Mouse (Mus musculus) embryonic fibroblast, embryonic 13.5 days (primary cell): ENCODE measurements around the gene Lpar2. TPM values are rescaled to one million over a fixed set of nuclear protein-coding genes. Genes with fewer than 3 reads are reported as not detected.

ENCODE experiments used
- H3K27ac ChIP-seq: 2 replicates; pipeline ENCODE4 v1.5.1; 2012; ENCODE audit warnings: low read length, control low read depth, inconsistent platforms; ENCODE audit not compliant: insufficient read depth
- H3K4me1 ChIP-seq: 2 replicates; pipeline ENCODE4 v1.6.1; 2011; ENCODE audit warnings: low read length; ENCODE audit not compliant: control insufficient read depth, insufficient read depth
- H3K4me3 ChIP-seq: 2 replicates; pipeline ENCODE4 v1.5.1; 2011; ENCODE audit warnings: mild to moderate bottlenecking, control low read depth, low read length; ENCODE audit not compliant: insufficient read depth
- CTCF ChIP-seq: IDR thresholded peaks from 2 replicates; pipeline ENCODE4 v1.5.1; 2011; ENCODE audit warnings: mild to moderate bottlenecking, control low read depth, low read length, moderate library complexity, borderline replicate concordance; ENCODE audit not compliant: insufficient read depth
- POLR2A ChIP-seq: IDR thresholded peaks from 2 replicates; pipeline ENCODE4 v1.6.1; 2011; ENCODE audit warnings: low read depth, mild to moderate bottlenecking, control low read depth, low read length, moderate library complexity
- polyA plus RNA-seq: library from polyadenylated mRNA; stranded (reverse); fragments of >200 nt; gene quantifications from 2 replicates; pipeline ENCODE4 v1.2.4, GENCODE M21; 2011; ENCODE audit warnings: low read depth; ENCODE audit not compliant: missing spikeins, insufficient read length

Lpar2 gene
- polyA plus RNA-seq, 1 experiment = 4.0 TPM

- peaks cover 7% of the 10 kb centered on the region; the same call in 1 of the 2 replicates for H3K4me1 ChIP-seq
- H3K27ac ChIP-seq = no peak overlapping the region
- H3K4me3 ChIP-seq = no peak overlapping the region
- TF ChIP-seq POLR2A = no peak
- no peak for TF ChIP-seq CTCF
These were observed 28.6 kb upstream of the Lpar2 start for GRCm38 (mm10) chr8:69793666-69794065.

- Histone ChIP-seq H3K4me1 (peaks cover 7% of the 10 kb centered on the region; the same call in 1 of the 2 replicates), H3K4me3 (no peak overlapping the region), H3K27ac (no peak overlapping the region)
- TF ChIP-seq POLR2A (no peak), CTCF (no peak)
These were observed 28.1 kb upstream of the Lpar2 start for GRCm38 (mm10) chr8:69794096-69794495.

GRCm38 (mm10) chr8:69794901-69795300 lies 27.3 kb upstream of the Lpar2 start:
- no peak overlapping the region for H3K27ac ChIP-seq
- TF ChIP-seq POLR2A = no peak
- TF ChIP-seq CTCF = no peak
- no peak overlapping the region for H3K4me3 ChIP-seq
- peaks cover 7% of the 10 kb centered on the region; the same call in 1 of the 2 replicates for H3K4me1 ChIP-seq

- TF ChIP-seq CTCF = no peak
- TF ChIP-seq POLR2A = no peak
- Histone ChIP-seq H3K4me1 (peaks cover 7% of the 10 kb centered on the region; the same call in 1 of the 2 replicates), H3K4me3 (no peak overlapping the region), H3K27ac (no peak overlapping the region)
These were observed 25.4 kb upstream of the Lpar2 start for GRCm38 (mm10) chr8:69796721-69797345.

- peaks cover under 1% of the 10 kb centered on the region; the same call in 1 of the 2 replicates for H3K4me1 ChIP-seq
- H3K4me3 ChIP-seq = no peak overlapping the region
- TF ChIP-seq POLR2A = no peak
- TF ChIP-seq CTCF = no peak
- no peak overlapping the region for H3K27ac ChIP-seq
These were observed 24.6 kb upstream of the Lpar2 start for GRCm38 (mm10) chr8:69797661-69798060.

GRCm38 (mm10) chr8:69799261-69799660 lies 23.0 kb upstream of the Lpar2 start:
- Histone ChIP-seq H3K4me1 (no peaks in the 10 kb centered on the region), H3K4me3 (no peak overlapping the region), H3K27ac (no peak overlapping the region)
- no peak for TF ChIP-seq POLR2A
- TF ChIP-seq CTCF = no peak

- TF ChIP-seq POLR2A (no peak), CTCF (no peak)
- no peak overlapping the region for H3K27ac ChIP-seq
- H3K4me1 ChIP-seq = no peaks in the 10 kb centered on the region
- no peak overlapping the region for H3K4me3 ChIP-seq
These were observed 22.3 kb upstream of the Lpar2 start for GRCm38 (mm10) chr8:69799946-69800345.

- TF ChIP-seq CTCF = no peak
- TF ChIP-seq POLR2A = no peak
- no peak overlapping the region for H3K27ac ChIP-seq
- no peak overlapping the region for H3K4me3 ChIP-seq
- no peaks in the 10 kb centered on the region for H3K4me1 ChIP-seq
These were observed 20.4 kb upstream of the Lpar2 start for GRCm38 (mm10) chr8:69801796-69802195.

GRCm38 (mm10) chr8:69802216-69802615 lies 20.0 kb upstream of the Lpar2 start:
- no peaks in the 10 kb centered on the region for H3K4me1 ChIP-seq
- TF ChIP-seq CTCF (no peak), POLR2A (no peak)
- no peak overlapping the region for H3K27ac ChIP-seq
- H3K4me3 ChIP-seq = no peak overlapping the region

- no peak for TF ChIP-seq CTCF
- no peak for TF ChIP-seq POLR2A
- Histone ChIP-seq H3K27ac (no peak overlapping the region), H3K4me1 (no peaks in the 10 kb centered on the region), H3K4me3 (no peak overlapping the region)
These were observed 18.9 kb upstream of the Lpar2 start for GRCm38 (mm10) chr8:69803366-69803765.

- no peaks in the 10 kb centered on the region for H3K4me1 ChIP-seq
- H3K27ac ChIP-seq = no peak overlapping the region
- no peak overlapping the region for H3K4me3 ChIP-seq
- TF ChIP-seq CTCF (no peak), POLR2A (no peak)
These were observed 17.7 kb upstream of the Lpar2 start for GRCm38 (mm10) chr8:69804537-69804936.
